Mouse (Mus musculus) retina, adult 2 months (tissue): ENCODE measurements around the gene Olfml2b.

Experiments
- DNase-seq: peaks from one replicate; pipeline ENCODE4 v3.0.0-alpha.2; 2012; ENCODE audit warnings: low read depth, low spot score

The Olfml2b gene

GRCm38 (mm10) chr1:170644255-170645205 is at the start of gene Olfml2b:
Gene Olfml2b, plus strand, starts transcription at chr1:170644532.
- no peak for DNase-seq

DNA sequence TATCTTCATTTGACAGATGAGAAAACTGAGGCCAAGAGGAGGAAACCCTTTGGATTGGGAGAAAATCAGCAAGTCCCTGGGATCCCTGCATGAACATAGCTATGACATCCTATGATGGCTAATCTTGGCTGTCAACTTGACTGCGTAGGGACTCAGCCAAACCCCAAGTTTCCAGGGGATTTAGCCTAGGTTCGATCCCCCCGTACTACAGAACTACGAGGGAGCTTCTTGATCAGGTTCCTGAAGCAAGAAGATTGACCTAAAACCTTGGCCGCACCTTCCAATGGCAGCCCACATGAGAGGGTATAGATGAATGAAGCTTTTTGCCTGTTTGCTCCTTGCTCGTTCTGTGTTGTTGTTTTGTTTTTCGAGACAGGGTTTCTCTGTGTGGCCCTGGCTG is 49.8 kb upstream of the Olfml2b start:
- no peak for DNase-seq

DNA sequence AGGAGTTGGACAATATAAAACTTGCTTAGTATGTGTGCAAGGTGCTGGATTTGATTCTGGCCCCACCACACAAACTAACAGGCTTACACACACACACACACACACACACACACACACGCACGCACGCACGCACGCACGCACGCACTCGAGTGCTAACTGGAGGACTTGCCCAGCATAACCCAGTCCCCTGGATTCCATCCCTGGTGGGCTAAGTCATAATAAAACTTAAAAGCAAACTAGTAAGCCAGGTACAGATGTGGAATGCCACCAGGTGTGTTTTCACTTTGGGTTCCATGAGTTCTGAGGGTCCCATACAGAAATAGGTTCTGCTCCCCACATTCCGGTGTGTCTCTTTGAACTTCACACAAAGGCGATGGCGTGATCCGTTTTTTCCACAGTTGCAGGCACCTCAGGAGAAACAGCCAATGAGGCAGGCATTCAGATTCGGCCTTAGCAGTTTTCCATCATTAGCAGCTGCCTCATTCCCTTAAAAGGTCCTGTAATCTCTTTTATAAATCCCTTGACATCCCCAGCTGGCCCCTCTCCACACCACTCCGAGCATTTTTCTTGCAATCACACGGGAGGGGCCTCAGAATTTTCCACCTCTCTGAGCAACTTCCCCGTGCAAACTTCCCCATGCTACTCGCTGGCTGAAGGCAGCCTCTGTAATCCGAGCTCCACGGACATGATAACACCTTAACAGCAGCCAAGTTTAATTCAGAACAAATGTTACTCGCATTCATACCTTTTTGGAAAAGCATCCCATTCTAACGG is 38.9 kb upstream of the Olfml2b start:
- DNase-seq = no peak

GRCm38 (mm10) chr1:170607231-170607917 is 37.0 kb upstream of the Olfml2b start:
- no peak for DNase-seq

DNA sequence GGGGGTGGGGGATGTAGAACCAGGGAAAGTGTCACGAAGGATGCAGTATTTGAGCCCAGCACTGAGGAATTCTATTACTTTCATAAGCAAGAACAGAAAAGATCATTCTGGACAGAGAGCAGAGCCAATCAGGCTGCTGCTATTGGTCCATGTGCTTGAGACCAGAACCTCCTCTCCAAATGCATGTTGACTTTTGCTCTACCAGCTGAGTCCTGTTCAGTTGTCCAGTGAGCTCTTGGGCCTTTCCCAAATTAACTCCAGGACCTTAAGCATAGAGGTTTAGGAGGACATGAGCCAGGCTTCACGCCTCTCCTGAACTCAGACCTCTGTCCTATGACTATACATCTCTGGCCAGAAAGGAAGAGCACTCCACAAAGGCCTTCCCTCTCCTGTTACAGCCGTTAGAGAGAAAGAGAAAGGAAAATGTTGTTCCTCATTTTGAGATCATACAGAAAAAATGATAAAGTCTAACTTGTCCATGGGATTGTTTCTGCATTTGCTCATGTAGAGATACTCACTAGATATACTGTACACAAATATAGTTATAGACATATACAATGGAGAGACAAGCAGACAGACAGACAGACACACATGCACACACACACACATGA is 35.8 kb upstream of the Olfml2b start:
- DNase-seq = no peak

DNA sequence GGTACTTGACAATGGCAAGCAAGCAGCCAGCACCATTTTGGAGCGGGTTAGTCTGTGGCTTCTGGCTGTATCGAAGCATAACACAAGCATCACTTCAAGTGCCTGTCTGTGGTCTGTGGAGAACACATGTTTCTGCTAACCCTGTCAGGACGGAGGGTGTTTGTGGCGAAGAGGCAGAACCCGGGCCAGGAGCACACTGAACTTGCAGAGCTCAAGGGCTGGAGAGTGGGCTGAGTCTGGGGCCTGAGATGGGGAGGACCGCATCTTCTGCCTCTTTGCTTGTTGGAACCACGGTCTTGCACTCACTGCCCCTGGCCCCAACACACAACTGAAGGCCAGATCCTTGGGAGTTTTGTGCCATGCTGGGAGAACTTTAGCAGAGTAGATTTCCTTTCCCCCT is 34.5 kb upstream of the Olfml2b start:
- DNase-seq = no peak

GRCm38 (mm10) chr1:170610289-170610688 is 34.0 kb upstream of the Olfml2b start:
- no peak for DNase-seq

DNA sequence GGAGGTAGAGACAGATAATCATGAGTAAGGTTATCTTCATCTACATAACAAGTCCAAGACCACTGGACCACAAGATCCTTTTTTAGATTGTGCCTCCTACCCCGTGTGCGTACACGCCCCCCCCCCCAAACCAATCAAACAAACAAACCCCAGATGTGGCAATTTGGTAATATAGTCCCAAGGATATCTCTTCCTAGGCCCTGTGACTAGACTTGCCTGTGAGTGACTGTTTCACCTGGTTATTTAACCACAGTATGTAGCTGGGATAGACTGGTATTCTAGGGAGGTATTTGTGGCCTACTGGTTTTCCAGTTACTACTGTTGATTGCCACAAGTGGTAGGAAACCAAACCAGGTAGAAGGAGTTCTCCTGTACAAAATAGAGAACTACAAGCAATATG is 33.6 kb upstream of the Olfml2b start:
- DNase-seq = no peak

DNA sequence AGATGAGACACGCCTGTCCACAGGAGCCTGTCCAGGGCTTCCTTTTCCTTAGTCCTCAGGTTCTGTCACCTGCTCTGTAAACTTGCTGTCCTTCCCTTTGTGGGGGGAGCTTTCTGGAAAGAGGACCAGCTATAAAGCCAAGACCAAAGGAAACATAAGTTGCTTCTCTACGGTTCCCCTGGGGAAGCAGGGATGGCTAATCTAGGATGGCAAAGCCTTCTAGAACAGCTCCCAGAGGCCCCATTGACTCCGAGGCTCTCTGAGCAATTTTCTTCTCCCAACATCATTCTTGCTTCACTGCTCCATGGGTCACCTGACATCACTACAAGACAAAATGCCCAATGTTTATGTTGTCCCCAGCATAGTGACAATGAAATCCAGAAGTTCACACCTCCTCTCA is 32.7 kb upstream of the Olfml2b start:
- DNase-seq = no peak

GRCm38 (mm10) chr1:170612968-170613872 is 31.1 kb upstream of the Olfml2b start:
- DNase-seq = no peak

- no peak for DNase-seq
Observed at GRCm38 (mm10) chr1:170619686-170620374, 24.5 kb upstream of the Olfml2b start.

DNA sequence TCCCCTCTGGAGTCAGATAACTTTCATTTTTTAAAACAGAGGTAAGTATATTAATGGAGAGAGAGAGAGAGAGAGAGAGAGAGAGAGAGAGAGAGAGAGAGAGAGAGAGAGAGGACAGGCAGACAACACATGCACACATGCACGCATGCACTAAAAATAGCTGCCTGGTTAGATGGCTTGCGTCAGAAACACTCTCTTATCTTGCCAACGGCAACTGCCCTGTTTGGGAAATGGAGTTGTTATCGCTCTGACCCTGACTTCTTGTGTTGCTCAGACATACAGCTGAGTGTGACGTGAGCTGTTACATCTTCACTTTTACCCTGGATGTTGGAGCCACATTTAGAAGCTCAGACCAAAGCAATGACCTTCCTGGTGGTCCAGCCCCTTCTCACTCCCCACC is 21.4 kb upstream of the Olfml2b start:
- no peak for DNase-seq

GRCm38 (mm10) chr1:170623432-170623831 is 20.9 kb upstream of the Olfml2b start:
- DNase-seq = no peak

DNA sequence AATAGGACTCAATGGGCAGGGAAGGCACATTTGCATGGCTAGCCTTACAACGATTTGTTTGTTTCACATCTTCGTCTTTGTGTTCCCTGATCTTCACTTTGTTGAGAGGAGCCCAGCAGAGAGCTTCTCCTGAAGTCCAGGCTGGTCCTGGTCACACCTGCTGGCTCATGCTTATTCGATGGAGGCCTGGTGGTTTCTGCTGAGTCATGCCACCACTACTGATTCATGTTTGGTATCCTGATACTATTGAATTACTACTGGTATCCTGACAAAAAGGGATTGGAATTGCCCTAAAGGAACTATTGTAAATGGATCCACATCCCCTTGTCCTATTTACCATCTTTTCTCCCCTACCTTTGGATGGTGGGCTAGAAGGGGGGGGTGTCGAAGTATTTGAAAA is 13.8 kb upstream of the Olfml2b start:
- DNase-seq = no peak

DNA sequence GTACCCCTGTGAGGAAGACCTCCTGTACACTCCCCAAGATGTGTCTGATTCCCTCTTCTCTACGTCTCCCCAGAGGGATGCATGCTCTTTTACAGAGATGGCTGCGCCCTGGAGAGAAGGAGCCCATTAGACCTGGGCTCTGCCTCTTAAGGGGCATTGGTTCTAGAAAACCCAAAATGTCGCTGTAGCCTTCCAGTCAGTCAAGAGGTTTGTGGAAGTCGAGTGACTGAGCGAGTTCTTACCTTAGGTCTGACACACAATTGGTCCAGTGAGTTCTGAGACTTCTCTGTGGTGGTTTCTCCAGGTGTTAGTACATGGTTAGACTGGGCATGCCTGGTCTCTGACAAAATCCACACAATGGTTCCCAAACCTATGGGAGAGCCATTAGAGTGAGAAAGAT is 12.8 kb upstream of the Olfml2b start:
- no peak for DNase-seq

DNA sequence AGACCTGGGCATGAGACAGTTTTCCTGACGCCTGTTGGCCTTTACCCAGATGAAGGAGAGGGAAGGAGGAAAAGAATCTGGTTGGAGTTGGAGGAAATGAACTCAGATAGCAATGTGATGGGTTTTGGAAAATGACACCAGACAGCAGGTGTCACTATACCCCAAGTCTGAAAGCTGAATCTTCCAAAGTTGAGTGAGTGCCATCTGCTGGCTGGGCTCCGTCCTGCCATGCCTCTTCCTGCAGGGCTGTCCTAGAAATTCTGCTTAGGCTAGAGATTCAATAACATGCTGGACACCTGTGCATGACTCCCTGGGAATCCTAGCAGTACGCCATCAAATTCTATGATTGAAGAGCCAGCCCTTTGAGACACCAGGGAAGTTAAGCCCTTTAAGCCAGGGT is 11.9 kb upstream of the Olfml2b start:
- DNase-seq = no peak

- no peak for DNase-seq
Observed at GRCm38 (mm10) chr1:170632856-170633255, 11.5 kb upstream of the Olfml2b start.

GRCm38 (mm10) chr1:170638941-170639340 is 5.4 kb upstream of the Olfml2b start:
- DNase-seq = no peak

GRCm38 (mm10) chr1:170645896-170646605 is 1.7 kb downstream of the Olfml2b start:
- no peak for DNase-seq
